Mouse (Mus musculus) spleen, postnatal 36 days (tissue): ENCODE results near the gene Zfp281.
A peak's percentile ranks its signal among the peaks of the same experiment; 100 is the strongest.

Source experiments
- DNase-seq, 2 experiments: peaks; one replicate each; pipeline ENCODE4 v3.0.0; 2022; ENCODE audit warnings: low spot score in 2 of 2, mixed read lengths in 1 of 2

Zfp281 gene

DNA sequence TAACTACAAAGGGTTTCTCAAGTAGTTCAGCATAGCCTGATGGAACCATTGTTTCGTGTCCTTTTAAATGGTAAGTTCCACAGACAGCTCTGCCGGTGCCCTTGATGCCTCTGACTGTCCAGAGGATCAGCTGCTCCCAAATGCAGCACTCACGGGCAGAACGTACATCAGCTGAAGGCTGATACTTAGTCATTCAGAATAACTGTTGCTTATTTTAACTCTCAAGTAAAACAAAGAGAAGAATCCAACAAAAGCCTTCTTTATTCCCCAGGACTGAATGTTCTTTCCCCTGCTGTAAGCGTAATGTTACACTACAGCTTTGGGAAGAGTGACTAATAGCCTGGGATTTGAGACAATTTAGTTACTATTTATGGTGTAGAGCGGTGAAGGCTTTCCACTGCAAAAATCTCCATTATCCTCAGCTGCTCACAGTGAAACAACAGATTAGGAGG is 11.4 kb upstream of the Zfp281 start:
- no peak for DNase-seq

DNA sequence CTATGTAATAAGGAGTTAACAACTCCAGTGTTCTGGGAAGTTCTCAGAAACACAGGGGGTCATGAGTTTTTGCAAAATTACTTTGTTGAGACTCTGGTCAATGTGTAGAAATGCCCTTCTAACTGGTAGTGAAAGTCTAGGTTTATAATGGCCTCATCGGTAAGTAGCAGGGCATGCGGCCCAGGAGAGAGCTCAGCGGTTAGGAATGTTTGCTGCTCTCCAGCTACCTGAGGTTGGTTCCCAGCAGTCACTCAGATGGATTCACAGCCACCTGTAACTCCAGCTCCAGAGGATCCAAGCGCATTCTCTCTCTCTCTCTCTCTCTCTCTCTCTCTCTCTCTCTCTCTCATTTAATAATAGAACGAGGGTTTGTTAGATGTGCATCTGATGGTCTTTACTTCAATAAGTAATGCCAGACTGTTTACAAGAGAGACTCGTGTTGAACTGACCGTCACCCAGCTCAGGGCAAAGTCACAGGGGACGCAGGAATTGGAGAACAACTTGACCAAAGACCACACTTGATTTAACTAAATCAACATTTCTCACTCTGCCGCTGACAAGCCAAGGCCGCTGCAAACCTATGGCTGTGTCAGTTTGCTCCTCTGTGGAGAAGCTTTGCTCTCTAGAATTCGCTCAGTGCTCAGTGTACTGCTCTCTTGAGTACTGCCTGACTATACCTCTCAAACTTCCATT is 9.8 kb upstream of the Zfp281 start:
- no peak for DNase-seq

DNA sequence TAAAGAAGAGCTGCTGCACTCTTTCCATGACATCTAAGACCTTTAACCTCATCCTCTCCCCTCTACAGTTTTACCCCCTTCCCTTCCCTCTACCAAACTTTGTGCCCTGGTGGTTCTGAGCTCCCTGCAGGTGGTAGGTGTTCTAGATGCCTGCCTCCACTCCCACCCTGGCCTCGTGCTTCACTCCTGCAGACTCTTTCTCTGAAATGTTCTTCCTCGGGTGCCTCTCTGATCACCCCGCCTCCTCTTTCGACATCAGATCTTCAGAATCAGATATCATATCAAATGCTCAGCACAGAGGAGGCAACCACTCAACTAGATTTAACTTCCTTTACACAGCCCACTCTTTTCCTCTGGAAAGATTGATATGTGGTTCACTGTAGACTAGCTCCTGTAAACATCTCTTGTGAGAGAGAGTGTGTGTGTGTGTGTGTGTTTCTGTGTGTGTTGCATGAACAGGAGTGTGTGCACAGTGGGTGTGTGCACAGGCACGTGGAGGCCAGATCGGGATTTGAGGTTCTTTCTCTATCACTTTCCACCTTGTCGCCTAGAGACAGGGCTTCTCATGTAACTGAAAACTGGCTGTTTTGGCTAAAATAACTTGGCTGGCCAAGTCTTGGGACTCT is 7.4 kb upstream of the Zfp281 start:
- DNase-seq, result no peak

DNA sequence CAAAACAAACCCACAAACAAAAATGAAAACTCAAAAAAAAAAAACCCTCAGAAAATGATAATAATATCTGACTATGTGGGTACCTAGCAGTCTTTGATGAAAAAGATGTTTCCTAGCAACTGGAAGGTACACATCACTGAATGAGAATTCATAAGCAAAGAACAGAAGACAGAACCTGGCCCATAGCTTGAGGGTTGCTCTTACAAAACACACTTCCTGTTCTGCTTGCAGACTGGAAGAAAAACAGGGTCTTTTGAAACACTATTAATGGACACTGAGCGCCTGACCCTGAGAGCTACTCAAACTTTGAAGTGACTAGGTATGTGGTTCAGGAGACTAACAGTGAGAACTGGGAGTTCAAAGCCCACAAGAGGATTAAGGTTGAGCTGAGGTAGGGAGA is 6.1 kb upstream of the Zfp281 start:
- DNase-seq, result no peak

DNA sequence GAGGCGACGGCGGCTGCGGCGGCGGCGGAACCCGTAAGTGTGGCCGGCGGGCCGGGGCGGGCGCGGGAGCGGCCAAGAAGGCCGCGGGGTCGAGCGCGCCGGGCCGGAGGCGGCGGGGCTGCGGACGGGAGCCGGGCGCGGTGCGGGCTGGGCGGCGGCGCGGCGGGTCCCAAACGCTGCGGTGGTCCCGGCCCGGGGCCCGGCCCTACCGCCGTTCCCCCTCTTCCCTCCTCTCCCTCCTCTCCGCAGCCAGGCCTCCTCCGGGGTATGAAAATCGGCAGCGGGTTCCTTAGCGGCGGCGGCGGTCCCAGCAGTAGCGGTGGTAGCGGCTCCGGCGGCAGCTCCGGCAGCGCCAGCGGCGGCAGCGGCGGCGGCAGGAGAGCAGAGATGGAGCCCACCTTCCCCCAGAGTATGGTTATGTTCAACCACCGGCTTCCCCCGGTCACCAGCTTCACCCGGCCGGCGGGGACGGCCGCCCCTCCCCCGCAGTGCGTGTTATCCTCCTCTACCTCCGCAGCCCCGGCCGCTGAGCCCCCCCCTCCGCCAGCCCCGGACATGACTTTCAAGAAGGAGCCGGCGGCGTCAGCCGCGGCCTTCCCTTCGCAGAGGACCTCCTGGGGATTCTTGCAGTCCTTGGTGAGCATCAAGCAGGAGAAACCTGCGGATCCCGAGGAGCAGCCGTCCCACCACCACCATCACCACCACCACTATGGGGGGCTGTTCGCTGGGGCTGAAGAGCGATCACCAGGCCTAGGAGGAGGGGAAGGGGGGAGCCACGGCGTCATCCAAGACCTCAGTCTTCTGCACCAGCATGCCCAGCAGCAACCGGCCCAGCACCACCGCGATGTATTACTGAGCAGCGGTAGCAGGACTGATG is 556 bp downstream of the Zfp281 start:
- peak; percentile 17 to 27 for DNase-seq

DNA sequence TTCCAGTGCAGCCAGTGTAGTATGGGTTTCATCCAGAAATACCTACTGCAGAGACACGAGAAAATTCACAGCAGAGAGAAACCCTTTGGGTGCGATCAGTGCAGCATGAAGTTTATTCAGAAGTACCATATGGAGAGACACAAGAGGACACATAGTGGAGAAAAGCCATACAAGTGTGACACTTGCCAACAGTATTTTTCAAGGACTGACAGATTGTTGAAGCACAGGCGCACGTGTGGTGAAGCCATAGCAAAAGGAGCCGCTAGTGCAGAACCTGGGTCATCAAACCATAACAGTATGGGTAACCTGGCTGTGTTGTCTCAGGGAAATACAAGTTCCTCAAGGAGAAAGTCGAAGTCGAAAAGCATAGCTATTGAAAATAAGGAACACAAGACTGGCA is 1.4 kb downstream of the Zfp281 start:
- DNase-seq, result no peak

DNA sequence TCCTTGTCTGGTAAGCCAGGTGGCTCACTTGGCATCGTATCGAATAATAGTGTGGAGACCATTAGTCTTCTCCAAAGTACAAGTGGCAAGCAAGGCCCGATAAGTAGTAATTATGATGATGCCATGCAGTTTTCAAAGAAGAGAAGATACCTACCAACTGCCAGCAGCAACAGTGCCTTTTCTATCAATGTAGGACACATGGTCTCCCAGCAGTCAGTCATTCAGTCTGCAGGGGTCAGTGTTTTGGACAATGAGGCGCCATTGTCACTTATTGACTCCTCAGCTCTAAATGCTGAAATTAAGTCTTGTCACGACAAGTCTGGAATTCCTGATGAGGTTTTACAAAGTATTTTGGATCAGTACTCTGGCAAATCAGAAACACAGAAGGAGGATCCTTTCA is 2.1 kb downstream of the Zfp281 start:
- no peak for DNase-seq

DNA sequence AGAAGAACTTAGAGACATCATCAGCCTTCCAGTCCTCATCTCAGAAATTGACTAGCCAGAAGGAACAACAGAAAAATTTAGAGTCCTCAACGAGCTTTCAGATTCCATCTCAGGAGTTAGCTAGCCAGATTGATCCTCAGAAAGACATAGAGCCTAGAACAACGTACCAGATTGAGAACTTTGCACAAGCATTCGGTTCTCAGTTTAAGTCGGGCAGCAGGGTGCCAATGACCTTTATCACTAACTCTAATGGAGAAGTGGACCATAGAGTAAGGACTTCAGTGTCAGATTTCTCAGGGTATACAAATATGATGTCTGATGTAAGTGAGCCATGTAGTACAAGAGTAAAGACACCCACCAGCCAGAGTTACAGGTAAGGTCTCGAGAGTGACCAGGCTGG is 2.9 kb downstream of the Zfp281 start:
- DNase-seq, result no peak

DNA sequence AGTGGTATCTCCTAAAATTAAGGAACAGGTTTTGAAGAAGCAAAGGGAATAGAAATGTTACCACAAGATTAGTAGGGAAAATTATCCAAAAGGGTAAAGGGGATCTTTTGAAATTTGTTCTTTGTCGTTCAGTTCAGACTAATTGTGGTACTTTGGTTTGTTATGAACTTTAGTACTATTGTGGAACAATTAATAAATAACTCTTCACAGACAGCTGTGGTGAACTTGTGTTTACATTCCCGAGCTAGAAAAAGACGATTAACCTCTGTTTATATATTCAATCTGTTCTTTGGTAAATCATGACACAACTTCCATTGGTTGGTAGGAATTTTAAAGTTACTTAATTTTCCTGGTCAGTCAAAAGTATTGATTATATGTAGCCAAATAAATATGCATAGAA is 8.2 kb downstream of the Zfp281 start:
- DNase-seq, result no peak

DNA sequence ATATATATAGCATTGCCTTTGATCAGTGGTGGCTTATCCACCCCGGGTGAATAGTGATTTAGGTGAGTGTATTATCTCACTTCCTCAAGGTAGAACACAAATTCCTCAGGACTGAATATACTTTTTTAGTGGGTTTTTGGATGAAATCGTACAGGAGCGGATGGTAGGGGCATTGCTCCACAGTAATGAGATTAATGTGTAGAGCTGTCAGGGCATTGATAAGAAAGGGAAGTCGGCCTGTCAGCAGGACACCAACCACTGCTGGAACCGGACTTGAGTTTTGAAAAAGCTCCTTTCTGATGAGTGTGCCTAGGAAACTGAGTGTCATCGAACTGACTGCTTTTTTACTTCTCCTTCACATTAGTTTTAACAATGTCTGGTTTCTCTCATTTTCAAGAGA is 10.9 kb downstream of the Zfp281 start:
- DNase-seq, result no peak

DNA sequence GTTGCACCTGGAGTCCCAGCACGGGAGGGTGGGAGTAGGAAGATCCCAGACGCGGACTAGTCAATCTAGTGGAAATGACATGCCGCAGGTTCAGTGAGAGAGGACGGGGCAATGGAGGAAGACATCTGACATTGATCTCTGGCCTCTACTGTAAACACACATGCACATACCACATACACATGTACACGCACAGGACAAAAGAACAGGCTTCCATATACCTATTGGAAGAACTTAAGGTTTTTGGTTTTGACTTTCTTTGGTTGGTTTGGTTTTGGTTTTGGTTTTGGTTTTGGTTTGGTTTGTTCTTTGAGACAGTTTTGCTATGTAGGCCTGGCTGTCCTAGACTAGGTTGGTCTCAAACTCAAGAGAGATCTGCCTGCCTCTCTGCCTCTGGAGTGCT is 12.2 kb downstream of the Zfp281 start:
- DNase-seq, result no peak

DNA sequence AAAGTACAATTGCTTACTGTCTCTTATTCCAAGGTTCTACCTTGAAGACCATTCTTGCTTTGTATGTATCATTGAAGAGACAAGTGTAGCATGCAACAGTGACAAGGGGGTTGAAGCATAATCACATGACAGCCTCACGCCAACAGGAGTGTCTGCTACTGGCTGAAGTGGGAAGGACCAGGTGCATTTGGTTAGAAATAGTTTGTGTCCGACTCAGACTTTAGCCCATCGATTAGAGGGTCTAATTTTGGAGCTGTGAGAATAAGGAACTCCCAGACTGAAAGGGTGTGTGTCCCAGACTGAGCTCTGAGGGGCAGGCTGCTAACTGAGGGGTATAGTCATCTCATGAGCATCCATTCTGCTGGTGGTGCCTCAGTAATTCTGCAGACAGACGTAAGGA is 13.0 kb downstream of the Zfp281 start:
- no peak for DNase-seq

DNA sequence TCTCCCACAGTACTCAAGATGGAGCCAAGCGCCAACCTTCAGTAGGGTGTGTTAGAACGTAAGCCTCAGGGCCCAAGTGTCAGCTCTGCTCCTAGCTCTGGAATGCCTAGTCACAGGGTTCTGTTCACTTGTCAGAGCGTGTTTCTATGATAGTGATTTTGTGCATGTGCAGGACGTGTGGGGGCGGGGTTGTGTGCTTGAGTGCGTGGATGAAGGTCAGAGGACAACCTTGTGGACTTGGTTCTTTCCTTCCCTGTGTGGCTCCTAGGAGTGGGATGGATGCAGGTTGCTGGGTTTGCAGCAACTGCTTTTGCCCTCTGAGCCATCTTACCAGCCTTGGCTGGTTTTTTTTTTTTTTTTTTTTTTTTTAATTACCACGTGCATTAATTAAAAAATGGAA is 13.5 kb downstream of the Zfp281 start:
- no peak for DNase-seq

DNA sequence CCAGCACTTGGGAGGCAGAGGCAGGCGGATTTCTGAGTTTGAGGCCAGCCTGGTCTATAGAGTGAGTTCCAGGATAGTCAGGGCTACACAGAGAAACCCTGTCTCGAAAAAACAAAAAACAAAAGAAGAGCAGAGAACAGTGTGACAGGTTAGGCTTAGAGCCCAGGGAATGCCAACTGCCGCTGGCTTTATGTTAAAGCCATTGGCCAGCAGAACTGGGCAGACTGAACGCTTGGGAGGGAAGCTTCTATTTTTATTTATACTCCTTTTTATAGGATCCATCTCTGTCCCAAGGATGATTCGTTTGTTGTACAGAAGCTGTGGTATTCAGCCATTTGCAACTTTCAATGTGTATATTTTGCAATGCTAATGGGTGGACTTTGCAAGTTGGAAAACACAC is 14.0 kb downstream of the Zfp281 start:
- no peak for DNase-seq

DNA sequence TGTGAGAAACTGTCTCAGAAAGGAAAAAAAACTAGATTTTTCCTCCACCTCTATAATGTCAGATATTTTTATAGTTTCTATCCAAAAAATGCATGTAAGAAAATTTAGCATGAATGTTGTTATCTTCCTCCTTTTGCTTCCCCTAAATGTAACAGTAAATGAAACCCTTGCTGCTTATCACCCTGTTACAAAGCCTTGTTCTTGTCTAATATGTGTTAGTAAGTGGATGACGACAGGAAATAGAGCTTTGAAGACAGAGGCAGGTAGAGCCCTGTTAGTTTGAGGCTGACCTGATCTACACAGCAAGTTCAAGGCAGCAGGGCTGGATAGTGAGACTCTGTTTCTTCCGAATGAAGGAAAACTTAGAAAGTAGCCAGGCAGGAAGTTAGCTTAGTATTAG is 14.5 kb downstream of the Zfp281 start:
- DNase-seq, result no peak

DNA sequence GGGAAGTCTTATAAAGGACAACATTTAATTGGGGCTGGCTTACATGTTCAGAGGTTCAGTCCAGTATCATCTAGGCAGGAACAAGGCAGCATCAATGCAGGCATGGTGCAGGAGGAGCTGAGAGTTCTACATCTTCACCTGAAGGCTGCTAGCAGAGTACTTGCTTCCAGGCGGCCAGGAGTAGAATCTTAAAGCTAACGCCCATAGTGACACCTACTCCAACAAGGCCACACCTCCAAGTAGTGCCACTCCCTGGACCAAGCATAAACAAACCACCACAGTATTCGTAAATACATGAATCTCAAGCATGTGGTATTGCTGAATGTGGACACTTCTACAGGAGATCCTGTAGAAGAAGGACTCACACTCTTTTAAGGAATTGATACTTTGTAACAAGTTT is 18.0 kb downstream of the Zfp281 start:
- DNase-seq, result no peak

DNA sequence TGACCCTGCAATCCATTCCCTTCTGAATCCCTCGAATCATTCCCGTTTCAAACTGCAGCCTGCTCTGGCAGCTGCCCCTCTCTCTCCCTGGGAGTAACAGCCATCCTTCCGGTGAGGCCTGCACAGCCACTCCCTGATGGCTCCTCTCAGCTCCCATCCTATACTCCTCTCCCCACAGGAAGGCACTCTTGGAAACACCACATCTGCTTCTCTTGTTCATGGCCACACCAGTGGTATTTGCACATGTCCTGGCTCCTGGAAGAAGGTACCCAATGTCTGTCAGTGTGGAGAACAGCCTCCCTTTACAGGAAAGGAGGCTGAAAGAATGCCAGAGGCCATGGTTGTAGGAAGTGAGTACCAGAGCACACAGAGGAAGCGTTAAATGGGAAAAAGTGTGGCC is 19.8 kb downstream of the Zfp281 start:
- no peak for DNase-seq

DNA sequence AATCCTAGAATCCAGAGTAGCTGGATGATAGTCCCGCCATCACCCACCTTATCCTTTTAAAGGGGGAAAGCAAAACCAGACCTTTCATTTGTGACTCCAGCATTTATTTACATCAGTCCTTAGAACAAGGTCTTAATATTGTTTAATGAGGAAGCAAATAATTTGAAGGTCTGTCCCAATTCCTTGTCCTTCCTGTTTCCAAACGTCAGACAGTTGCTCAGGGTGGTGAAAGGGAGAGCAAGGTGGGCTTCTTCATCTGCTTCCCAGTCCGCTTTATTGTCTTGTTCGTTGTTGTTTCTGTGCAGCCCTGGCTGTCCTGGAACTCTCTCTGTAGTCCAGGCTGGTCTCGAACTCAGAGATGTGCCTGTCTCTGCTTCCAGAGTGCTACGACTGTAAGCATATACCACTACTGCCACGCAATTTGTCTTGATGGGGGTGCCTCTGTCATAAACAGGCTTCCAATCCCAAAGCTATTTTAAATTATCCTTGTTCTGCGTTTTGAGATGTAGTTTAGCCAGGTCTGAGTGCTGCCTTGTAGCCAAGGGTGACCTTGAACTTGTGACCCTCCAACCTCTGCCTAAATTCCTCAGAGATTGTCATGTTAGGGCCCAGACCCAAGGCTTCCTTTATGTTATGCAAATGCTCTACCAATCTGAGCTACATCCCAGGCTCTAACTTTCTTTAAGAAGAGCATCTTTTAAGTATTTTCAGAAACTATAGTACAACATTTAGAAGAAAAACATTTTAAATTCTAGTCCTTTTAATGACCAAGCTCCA is 21.3 kb downstream of the Zfp281 start:
- no peak for DNase-seq

DNA sequence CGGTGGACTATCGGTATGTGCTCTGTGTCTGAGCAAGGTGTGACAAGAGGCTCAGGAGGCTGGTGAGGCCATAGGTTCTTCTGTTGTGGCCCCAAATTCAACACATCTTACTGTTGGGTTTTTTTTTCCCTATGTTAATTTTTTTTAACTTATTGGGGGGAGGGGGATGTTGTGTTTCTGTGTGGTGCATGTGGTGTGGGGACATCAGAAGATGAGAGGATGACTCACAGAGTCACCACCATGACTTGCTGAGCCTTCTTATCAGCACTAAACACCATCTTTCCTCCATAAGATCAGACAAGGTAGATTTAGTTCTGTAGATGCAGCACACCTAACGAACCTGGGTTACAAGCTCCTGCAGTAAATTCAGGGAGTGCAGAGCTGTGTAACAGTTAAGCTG is 27.4 kb downstream of the Zfp281 start:
- no peak for DNase-seq

DNA sequence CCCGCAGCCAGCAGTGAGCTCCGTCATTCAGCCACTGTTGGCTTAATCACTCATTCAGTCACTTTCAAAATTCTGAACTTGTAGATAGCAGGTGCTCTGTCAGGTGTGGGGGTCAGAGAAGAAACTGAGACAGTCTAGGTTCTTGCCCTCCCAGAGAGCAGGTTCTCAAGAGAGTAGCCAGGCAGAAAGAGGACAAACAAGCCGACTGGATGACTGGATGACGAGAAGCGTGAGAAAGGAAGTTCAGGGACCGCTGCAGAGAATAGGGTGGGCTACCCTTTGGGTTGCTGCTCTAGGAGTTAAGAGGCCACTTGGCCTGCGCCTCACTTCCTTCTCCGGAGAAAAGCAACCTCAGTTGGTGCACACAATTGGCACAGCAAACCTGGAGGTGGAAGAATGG is 28.8 kb downstream of the Zfp281 start:
- no peak for DNase-seq

DNA sequence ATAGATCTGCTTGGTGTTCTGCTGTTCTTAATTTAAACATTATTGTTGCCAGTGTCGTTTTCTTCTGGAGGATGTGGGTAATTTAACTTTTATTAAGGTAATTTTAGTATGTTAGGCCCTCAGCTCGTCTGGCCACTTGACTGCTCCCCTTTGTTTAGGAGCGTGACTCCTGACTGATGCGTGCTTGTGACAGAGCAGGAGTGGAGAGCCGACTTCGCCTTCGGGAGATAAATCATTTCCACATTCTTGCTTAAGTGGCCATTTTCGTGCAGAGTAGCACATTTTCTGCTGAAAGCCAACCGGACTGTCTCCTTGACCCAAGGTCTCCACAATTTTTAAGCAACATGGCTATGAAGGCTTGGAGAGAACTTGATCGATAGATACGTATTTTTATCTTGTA is 29.7 kb downstream of the Zfp281 start:
- DNase-seq, result no peak

DNA sequence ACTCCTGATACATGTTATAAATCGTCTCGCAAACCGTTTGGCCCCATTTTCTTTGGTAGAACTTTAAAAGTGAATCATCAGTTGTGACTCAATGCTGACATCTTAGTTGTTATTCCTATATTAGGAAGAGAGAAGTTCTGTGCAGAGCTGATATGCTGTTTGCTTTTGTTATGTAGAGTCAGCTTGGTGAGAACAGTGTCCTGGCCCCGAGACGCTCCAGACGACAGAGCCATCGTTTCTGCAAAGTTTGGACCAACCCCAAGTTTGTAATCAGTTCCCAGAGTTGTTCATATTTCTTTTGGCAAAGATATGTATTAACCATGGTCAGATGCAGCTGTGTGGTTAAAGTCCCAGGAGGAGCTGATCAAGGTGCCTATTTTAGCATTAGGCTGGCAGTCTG is 31.9 kb downstream of the Zfp281 start:
- DNase-seq, result no peak
